9 mouse cellular contexts compared by ENCODE assay signal in genomic region chr2:75269446-75269845, GRCm38 (mm10).
A peak's percentile ranks its signal among the peaks of the same experiment; 100 is the strongest.
DNase-seq lines count a peak whose midpoint lies in the region.
"Had no signal": no experiment of that assay in that cellular context is flagged by ENCODE, and none has a peak within 500 bp of the region (broad histone marks: within the 10 kb centered on the region; RNA-seq: fewer than 3 reads in every experiment).

No protein-coding gene starts in this region.

- no peaks in the 10 kb centered on the region for H3K9me3 ChIP-seq in forebrain, embryonic 10.5 days
- H3K9me3 ChIP-seq in limb, embryonic 10.5 days (replicated peaks) = no peaks in the 10 kb centered on the region
- H3K9me3 ChIP-seq: heart, embryonic 10.5 days; lung, embryonic 15.5 days had no signal

- no peaks in the 10 kb centered on the region for H3K27me3 ChIP-seq in forebrain, embryonic 10.5 days (ENCODE audit: poor library complexity, severe bottlenecking)
- no peaks in the 10 kb centered on the region for H3K27me3 ChIP-seq in limb, embryonic 10.5 days (ENCODE audit: low read depth, poor library complexity, severe bottlenecking)
- H3K27me3 ChIP-seq: lung, embryonic 15.5 days had no signal

- DNase-seq in WW6 (ENCODE audit: low read depth, low spot score) = peak; percentile 20
- peak; percentile 52 for DNase-seq in adrenal gland, postnatal 10 days
- DNase-seq in forebrain, embryonic 10.5 days (ENCODE audit: extremely low spot score, low spot score) = peak; percentile 60
- DNase-seq in limb, embryonic 10.5 days (ENCODE audit: low spot score) = peak; percentile 76
- no peak for DNase-seq in layer of hippocampus, adult 9-10 months (ENCODE audit: low spot score)
- no peak for DNase-seq in left cerebral cortex, adult 8-10 months (ENCODE audit: low spot score in 2 of 2)
- DNase-seq in heart, adult 9 months (ENCODE audit: low spot score in 2 of 2) = no peak

- no peak overlapping the region for H3K27ac ChIP-seq in forebrain, embryonic 10.5 days
- H3K27ac ChIP-seq in limb, embryonic 10.5 days = no peak overlapping the region
- H3K27ac ChIP-seq: heart, embryonic 10.5 days; lung, embryonic 15.5 days had no signal

- 52% methylated on average over 8 of the region's 8 CpGs for WGBS in forebrain, embryonic 10.5 days
- 44% methylated on average over 8 of the region's 8 CpGs for WGBS in limb, embryonic 10.5 days

- no peaks in the 10 kb centered on the region for H3K36me3 ChIP-seq in forebrain, embryonic 10.5 days (replicated peaks)
- no peaks in the 10 kb centered on the region for H3K36me3 ChIP-seq in limb, embryonic 10.5 days
- H3K36me3 ChIP-seq: heart, embryonic 10.5 days; lung, embryonic 15.5 days had no signal

- no peak overlapping the region for H3K4me3 ChIP-seq in forebrain, embryonic 10.5 days
- H3K4me3 ChIP-seq in limb, embryonic 10.5 days = no peak overlapping the region
- H3K4me3 ChIP-seq: heart, embryonic 10.5 days; lung, embryonic 15.5 days had no signal

- H3K4me1 ChIP-seq in forebrain, embryonic 10.5 days = peaks cover 20% of the 10 kb centered on the region
- H3K4me1 ChIP-seq in limb, embryonic 10.5 days = peaks cover 51% of the 10 kb centered on the region
- H3K4me1 ChIP-seq: lung, embryonic 15.5 days had no signal

Comparison
In these comparisons a context has a peak if more than half of its experiments do, and no peak if none do; other contexts are left out.
1. DNase-seq: peak in WW6 (single experiment), adrenal gland, postnatal 10 days (single experiment), forebrain, embryonic 10.5 days (single experiment) and limb, embryonic 10.5 days (single experiment); none in layer of hippocampus, adult 9-10 months (single experiment), left cerebral cortex, adult 8-10 months (0 of 2) and heart, adult 9 months (0 of 2).